ENCODE assay signal across 8 mouse cellular contexts in genomic region chr6:71048199-71049094, GRCm38 (mm10).
DNase-seq lines count a peak whose midpoint lies in the region; ATAC-seq and TF ChIP-seq lines count a peak whose summit lies in the region.

No protein-coding gene starts in this region.

- H3K4me1 ChIP-seq in lung, embryonic 14.5 days (ENCODE audit: insufficient read depth) = 0 out of 2 replicates have a peak, but pooled peaks cover 4% of the 10 kb centered on the region
- H3K4me1 ChIP-seq in heart, embryonic 16.5 days (ENCODE audit: control insufficient read depth, insufficient read depth, low read length) = 0 out of 2 replicates have a peak, but pooled peaks cover 2% of the 10 kb centered on the region
- H3K4me1 ChIP-seq in limb, embryonic 15.5 days = peaks cover 18% of the 10 kb centered on the region

- peak; percentile 71; the same call in 1 of the 2 replicates for ATAC-seq in lung, embryonic 14.5 days (ENCODE audit: insufficient read depth)
- ATAC-seq in heart, embryonic 16.5 days (replicated peaks; ENCODE audit: extremely low read depth, insufficient read depth, low FRiP score) = no peak
- no peak for ATAC-seq in limb, embryonic 15.5 days (ENCODE audit: insufficient number of reproducible peaks, low FRiP score, low TSS enrichment, low read depth)

- peak overlapping the region; percentile 80 for H3K4me2 ChIP-seq in lung, embryonic 14.5 days
- peak overlapping the region; percentile 69 for H3K4me2 ChIP-seq in heart, embryonic 16.5 days (ENCODE audit: low read depth, low read length)
- H3K4me2 ChIP-seq in limb, embryonic 15.5 days = peak overlapping the region; percentile 84

- peaks cover 5% of the 10 kb centered on the region; the same call in 1 of the 2 replicates for H3K27me3 ChIP-seq in lung, embryonic 14.5 days (ENCODE audit: insufficient read depth, low read length)
- H3K27me3 ChIP-seq in heart, embryonic 16.5 days (ENCODE audit: control insufficient read depth, insufficient read depth, low read length) = peaks cover 4% of the 10 kb centered on the region; the same call in 1 of the 2 replicates
- no peaks in the 10 kb centered on the region for H3K27me3 ChIP-seq in limb, embryonic 15.5 days

- H3K36me3 ChIP-seq in lung, embryonic 14.5 days (ENCODE audit: insufficient read depth) = no peaks in the 10 kb centered on the region
- H3K36me3 ChIP-seq in heart, embryonic 16.5 days (ENCODE audit: control insufficient read depth, insufficient read depth) = no peaks in the 10 kb centered on the region
- no peaks in the 10 kb centered on the region for H3K36me3 ChIP-seq in limb, embryonic 15.5 days

- H3K4me3 ChIP-seq in lung, embryonic 14.5 days (ENCODE audit: low read depth, low read length) = peak overlapping the region; percentile 41
- peak overlapping the region; percentile 44 for H3K4me3 ChIP-seq in heart, embryonic 16.5 days (ENCODE audit: low read length)
- peak overlapping the region; percentile 44 for H3K4me3 ChIP-seq in limb, embryonic 15.5 days

- TF ChIP-seq CTCF in lung, embryonic 14.5 days (IDR thresholded peaks at IDR 0.05; ENCODE audit: low read depth) = no peak

- 1% methylated on average over 38 of the region's 38 CpGs for WGBS in lung, embryonic 14.5 days
- WGBS in heart, embryonic 16.5 days = under 1% methylated on average over 38 of the region's 38 CpGs
- WGBS in limb, embryonic 15.5 days = 2% methylated on average over 38 of the region's 38 CpGs

- peak overlapping the region; percentile 49 for H3K9ac ChIP-seq in lung, embryonic 14.5 days
- H3K9ac ChIP-seq in heart, embryonic 16.5 days (ENCODE audit: low read length) = peak overlapping the region; percentile 38
- 0 out of 2 replicates have a peak overlapping the region, but pooled peaks have one; percentile 28 for H3K9ac ChIP-seq in limb, embryonic 15.5 days

- DNase-seq in lung, embryonic 14.5 days = peak; percentile 73
- no peak for DNase-seq in lung, postnatal 14 days
- DNase-seq in embryo, embryonic 10 days (ENCODE audit: low spot score) = peak; percentile 41
- peak; percentile 3 for DNase-seq in naive thymus-derived CD4-positive, alpha-beta T cell, adult 2 months (ENCODE audit: low read depth)
- DNase-seq in thymus, postnatal 36 days = peak; percentile 45 to 52
- DNase-seq in left cerebral cortex, adult 8-10 months (ENCODE audit: low spot score in 2 of 2) = no peak

- H3K27ac ChIP-seq in lung, embryonic 14.5 days (ENCODE audit: low read depth) = no peak overlapping the region
- H3K27ac ChIP-seq in heart, embryonic 16.5 days (ENCODE audit: low read length) = no peak overlapping the region
- H3K27ac ChIP-seq in limb, embryonic 15.5 days = peak overlapping the region; percentile 22; the same call in 1 of the 2 replicates

- H3K9me3 ChIP-seq in lung, embryonic 14.5 days (ENCODE audit: low read depth, low read length) = no peaks in the 10 kb centered on the region
- peaks cover 4% of the 10 kb centered on the region; the same call in 1 of the 2 replicates for H3K9me3 ChIP-seq in heart, embryonic 16.5 days (replicated peaks; ENCODE audit: control insufficient read depth, low read length)
- H3K9me3 ChIP-seq in limb, embryonic 15.5 days = no peaks in the 10 kb centered on the region

Comparison
In these comparisons a context has a peak if more than half of its experiments do, and no peak if none do; other contexts are left out.
1. DNase-seq: peak in lung, embryonic 14.5 days (single experiment), embryo, embryonic 10 days (single experiment), naive thymus-derived CD4-positive, alpha-beta T cell, adult 2 months (single experiment) and thymus, postnatal 36 days (2 of 2); none in lung, postnatal 14 days (single experiment) and left cerebral cortex, adult 8-10 months (0 of 2).
2. Peak in every context shown above with its lines, with median percentiles within 50 percentile points of each other: H3K4me2 ChIP-seq, H3K4me3 ChIP-seq and H3K9ac ChIP-seq.